Mouse (Mus musculus): ENCODE data around the gene Ildr2.

GRCm38 (mm10) chr1:166282597-166283210 is 28.8 kb downstream of the Ildr2 start:
- TF ChIP-seq POLR2A (IDR thresholded peaks at IDR 0.05; ENCODE audit: insufficient read length, low read depth) (no peak), MAX (IDR thresholded peaks at IDR 0.05; ENCODE audit: low read depth) (no peak)

Data from myocyte (in vitro differentiated cells).